ENCODE assay signal across 17 mouse cellular contexts in the genomic region with DNA sequence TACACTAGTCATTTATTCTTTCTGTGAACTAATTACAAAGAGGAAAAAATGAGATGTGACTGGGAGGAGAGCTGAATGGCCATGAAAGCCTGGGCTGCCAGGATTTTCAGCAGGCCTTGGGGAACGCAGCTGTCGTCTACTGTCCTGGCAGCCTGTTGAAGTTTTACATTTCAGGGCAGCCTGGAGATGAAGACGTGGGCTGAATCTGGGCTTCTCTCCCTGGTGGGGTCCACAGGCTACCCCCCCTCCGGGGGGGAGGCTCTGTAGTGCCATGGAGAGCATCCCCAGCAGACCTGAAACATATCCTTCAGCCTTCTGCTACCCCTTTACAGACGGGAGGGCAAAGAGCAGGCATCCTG.
DNase-seq lines count a peak whose midpoint lies in the region; ATAC-seq and TF ChIP-seq lines count a peak whose summit lies in the region.
"Had no signal": no experiment of that assay in that cellular context is flagged by ENCODE, and none has a peak within 500 bp of the region (broad histone marks: within the 10 kb centered on the region; RNA-seq: fewer than 3 reads in every experiment).

No protein-coding gene starts in this region.

- H3K27ac ChIP-seq in gastrocnemius, adult 2 months, result peak overlapping the region; percentile 24; the same call in 1 of the 2 replicates
- H3K27ac ChIP-seq in midbrain, embryonic 13.5 days, result peak overlapping the region; percentile 54
- no peak overlapping the region for H3K27ac ChIP-seq in midbrain, embryonic 10.5 days (replicated peaks)
- peak overlapping the region; percentile 79 for H3K27ac ChIP-seq in forebrain, postnatal 0 days (ENCODE audit: low read depth, low read length)
- H3K27ac ChIP-seq: liver, embryonic 14.5 days had no signal

- no peak overlapping the region for H3ac ChIP-seq in myocyte (ENCODE audit: control insufficient read depth, insufficient read length)

- ATAC-seq in midbrain, embryonic 13.5 days, result peak; percentile 28; the same call in 1 of the 2 replicates
- peak; percentile 71; the same call in 1 of the 2 replicates for ATAC-seq in forebrain, postnatal 0 days

- no peaks in the 10 kb centered on the region for H3K79me2 ChIP-seq in myocyte (ENCODE audit: control insufficient read depth, insufficient read depth)

- no peak overlapping the region; the same call in 1 of the 2 replicates for H3K9ac ChIP-seq in midbrain, embryonic 13.5 days (replicated peaks)
- H3K9ac ChIP-seq in forebrain, postnatal 0 days, result no peak overlapping the region
- H3K9ac ChIP-seq: liver, embryonic 14.5 days had no signal

- H3K36me3 ChIP-seq in midbrain, embryonic 13.5 days, result peaks cover 89% of the 10 kb centered on the region
- peaks cover 98% of the 10 kb centered on the region for H3K36me3 ChIP-seq in midbrain, embryonic 10.5 days
- peaks cover 66% of the 10 kb centered on the region for H3K36me3 ChIP-seq in forebrain, postnatal 0 days (ENCODE audit: insufficient read depth)
- peaks cover 24% of the 10 kb centered on the region for H3K36me3 ChIP-seq in myocyte (ENCODE audit: control insufficient read depth, insufficient read depth)
- H3K36me3 ChIP-seq: G1E had no signal

- H3K27me3 ChIP-seq in midbrain, embryonic 13.5 days, result no peaks in the 10 kb centered on the region
- H3K27me3 ChIP-seq in midbrain, embryonic 10.5 days (ENCODE audit: low read depth, poor library complexity, severe bottlenecking), result no peaks in the 10 kb centered on the region
- H3K27me3 ChIP-seq in forebrain, postnatal 0 days (ENCODE audit: insufficient read depth, low read length), result no peaks in the 10 kb centered on the region
- no peaks in the 10 kb centered on the region for H3K27me3 ChIP-seq in myocyte (ENCODE audit: control insufficient read depth, insufficient read depth, insufficient read length)

- peaks cover 15% of the 10 kb centered on the region for H3K4me1 ChIP-seq in midbrain, embryonic 13.5 days (replicated peaks)
- peaks cover 15% of the 10 kb centered on the region; the same call in 1 of the 2 replicates for H3K4me1 ChIP-seq in midbrain, embryonic 10.5 days
- H3K4me1 ChIP-seq in forebrain, postnatal 0 days (ENCODE audit: insufficient read depth), result 0 out of 2 replicates have a peak, but pooled peaks cover 3% of the 10 kb centered on the region

- H3K9me3 ChIP-seq in midbrain, embryonic 13.5 days, result no peaks in the 10 kb centered on the region
- no peaks in the 10 kb centered on the region for H3K9me3 ChIP-seq in midbrain, embryonic 10.5 days (replicated peaks)
- H3K9me3 ChIP-seq in forebrain, postnatal 0 days (ENCODE audit: low read length), result no peaks in the 10 kb centered on the region

- no peak for TF ChIP-seq CTCF in gastrocnemius, adult 2 months (IDR thresholded peaks at IDR 0.05)
- TF ChIP-seq CTCF in forebrain, postnatal 0 days (IDR thresholded peaks at IDR 0.05; ENCODE audit: low read depth), result no peak

- H3K4me3 ChIP-seq in gastrocnemius, adult 2 months, result no peak overlapping the region
- no peak overlapping the region for H3K4me3 ChIP-seq in midbrain, embryonic 13.5 days (replicated peaks)
- H3K4me3 ChIP-seq in midbrain, embryonic 10.5 days, result no peak overlapping the region
- H3K4me3 ChIP-seq in forebrain, postnatal 0 days (ENCODE audit: low read depth, low read length), result no peak overlapping the region
- H3K4me3 ChIP-seq in myocyte, result no peak overlapping the region
- H3K4me3 ChIP-seq: heart, adult 2 months had no signal

- 58% methylated on average over 5 of the region's 5 CpGs for WGBS in midbrain, embryonic 13.5 days
- 88% methylated on average over 5 of the region's 5 CpGs for WGBS in midbrain, embryonic 10.5 days
- WGBS in forebrain, postnatal 0 days, result 45% methylated on average over 5 of the region's 5 CpGs

- H3K4me2 ChIP-seq in midbrain, embryonic 13.5 days (replicated peaks), result no peak overlapping the region
- no peak overlapping the region for H3K4me2 ChIP-seq in forebrain, postnatal 0 days (ENCODE audit: low read depth)
- peak overlapping the region; percentile 60 for H3K4me2 ChIP-seq in myocyte (ENCODE audit: low read depth)

- TF ChIP-seq POLR2A in myocyte (IDR thresholded peaks at IDR 0.05; ENCODE audit: insufficient read length, low read depth), result no peak

- intact Hi-C loops in gastrocnemius, adult 2 months (cut with DNase I), result no loop called here

- DNase-seq in gastrocnemius, adult 2 months, result no peak
- no peak for DNase-seq in gastrocnemius, postnatal 10 days
- no peak for DNase-seq in midbrain, embryonic 10.5 days (ENCODE audit: low spot score)
- no peak for DNase-seq in forebrain, postnatal 0 days
- DNase-seq in thymus, postnatal 36 days, result no peak
- DNase-seq in heart, adult 9 months (ENCODE audit: low spot score in 2 of 2), result no peak
- DNase-seq: cerebellum, adult 18-20 months; embryo, embryonic 11 days; kidney, adult 18-20 months; lung, postnatal 14 days; right cerebral cortex, adult 18-20 months; thymus, postnatal 14 days had no signal

TF ChIP-seq in myocyte, 11 proteins besides CTCF, POLR2A, EP300 and RAD21:
- no peak for TF ChIP-seq E2F4 (IDR thresholded peaks at IDR 0.05; ENCODE audit: insufficient read depth)
- TF ChIP-seq MYOD1 (IDR thresholded peaks at IDR 0.05; ENCODE audit: control insufficient read depth in 1 of 3, insufficient read length in 2 of 3, low read depth in 2 of 3), result peak; percentile 56 to 84 (median 74)
- no peak for TF ChIP-seq TCF12 (IDR thresholded peaks at IDR 0.05; ENCODE audit: insufficient read depth, poor library complexity, severe bottlenecking)
- peak in 2 of 3 experiments; percentile 2 to 61 for TF ChIP-seq MYOG (IDR thresholded peaks at IDR 0.05; ENCODE audit: control insufficient read depth in 1 of 3, insufficient read depth in 1 of 3, insufficient read length in 2 of 3, low read depth in 2 of 3)
- no peak for TF ChIP-seq TCF3 (IDR thresholded peaks at IDR 0.05; ENCODE audit: insufficient read length, low read depth)
